Comparison of ENCODE assay signal across 11 mouse cellular contexts in the genomic region with DNA sequence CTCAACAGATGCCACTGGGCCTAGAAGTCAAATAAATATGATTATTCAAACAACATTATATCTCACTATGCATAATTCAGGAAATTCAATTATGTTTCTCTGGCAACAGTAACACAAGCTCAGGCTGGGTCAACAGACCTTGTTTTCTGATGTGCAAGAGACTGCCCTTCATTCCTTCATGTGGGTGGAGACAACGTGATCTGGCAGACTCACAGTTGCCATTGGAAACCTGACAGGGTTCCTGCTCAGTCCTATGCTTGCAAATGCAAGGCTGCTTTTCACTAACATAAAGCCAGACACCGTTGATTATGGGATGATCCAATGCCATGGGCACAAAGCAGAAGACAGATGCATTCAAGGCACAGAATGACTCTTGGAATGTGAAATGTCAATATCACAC.
DNase-seq lines count a peak whose midpoint lies in the region; ATAC-seq lines count a peak whose summit lies in the region.
"Had no signal": no experiment of that assay in that cellular context is flagged by ENCODE, and none has a peak within 500 bp of the region (broad histone marks: within the 10 kb centered on the region; RNA-seq: fewer than 3 reads in every experiment).

No protein-coding gene starts in this region.

- H3K4me3 ChIP-seq in kidney, embryonic 14.5 days (ENCODE audit: low read length), result no peak overlapping the region
- H3K4me3 ChIP-seq in kidney, embryonic 15.5 days (replicated peaks), result no peak overlapping the region
- no peak overlapping the region for H3K4me3 ChIP-seq in embryonic facial prominence, embryonic 12.5 days
- no peak overlapping the region for H3K4me3 ChIP-seq in intestine, embryonic 15.5 days (replicated peaks)
- no peak overlapping the region for H3K4me3 ChIP-seq in midbrain, embryonic 14.5 days (replicated peaks; ENCODE audit: low read depth, low read length)
- no peak overlapping the region for H3K4me3 ChIP-seq in liver, embryonic 12.5 days
- H3K4me3 ChIP-seq: heart, embryonic 15.5 days; limb, embryonic 15.5 days; myocyte had no signal

- ATAC-seq in kidney, embryonic 14.5 days (ENCODE audit: low FRiP score, low TSS enrichment), result 0 out of 2 replicates have a peak, but pooled peaks have one; percentile 26
- ATAC-seq in kidney, embryonic 15.5 days (replicated peaks; ENCODE audit: low FRiP score), result no peak
- peak; percentile 38; the same call in 1 of the 2 replicates for ATAC-seq in embryonic facial prominence, embryonic 12.5 days (ENCODE audit: insufficient number of reproducible peaks, insufficient read depth, low FRiP score, low TSS enrichment)
- ATAC-seq in intestine, embryonic 15.5 days, result peak; percentile 71; the same call in 1 of the 2 replicates
- ATAC-seq in midbrain, embryonic 14.5 days (ENCODE audit: low FRiP score, low TSS enrichment), result no peak
- no peak for ATAC-seq in liver, embryonic 12.5 days
- ATAC-seq: Patski had no signal

- peak; percentile 65 for DNase-seq in midbrain, embryonic 14.5 days
- DNase-seq in urinary bladder, postnatal 36 days (ENCODE audit: low spot score in 2 of 2), result no peak

- H3K36me3 ChIP-seq in kidney, embryonic 14.5 days (ENCODE audit: control insufficient read depth, insufficient read depth, low read length), result no peaks in the 10 kb centered on the region
- no peaks in the 10 kb centered on the region for H3K36me3 ChIP-seq in kidney, embryonic 15.5 days
- no peaks in the 10 kb centered on the region for H3K36me3 ChIP-seq in embryonic facial prominence, embryonic 12.5 days
- H3K36me3 ChIP-seq in intestine, embryonic 15.5 days, result no peaks in the 10 kb centered on the region
- H3K36me3 ChIP-seq in midbrain, embryonic 14.5 days (ENCODE audit: control insufficient read depth, insufficient read depth, low read length), result no peaks in the 10 kb centered on the region
- H3K36me3 ChIP-seq in liver, embryonic 12.5 days, result no peaks in the 10 kb centered on the region
- H3K36me3 ChIP-seq: heart, embryonic 15.5 days; limb, embryonic 15.5 days had no signal

- H3K9me3 ChIP-seq in kidney, embryonic 14.5 days (ENCODE audit: control insufficient read depth, low read length), result no peaks in the 10 kb centered on the region
- no peaks in the 10 kb centered on the region for H3K9me3 ChIP-seq in kidney, embryonic 15.5 days (replicated peaks)
- H3K9me3 ChIP-seq in embryonic facial prominence, embryonic 12.5 days, result no peaks in the 10 kb centered on the region
- H3K9me3 ChIP-seq in intestine, embryonic 15.5 days, result no peaks in the 10 kb centered on the region
- H3K9me3 ChIP-seq in midbrain, embryonic 14.5 days (ENCODE audit: control insufficient read depth, low read length), result no peaks in the 10 kb centered on the region
- H3K9me3 ChIP-seq in liver, embryonic 12.5 days (replicated peaks), result no peaks in the 10 kb centered on the region
- H3K9me3 ChIP-seq: heart, embryonic 15.5 days; limb, embryonic 15.5 days had no signal

- WGBS in kidney, embryonic 14.5 days, result 74% methylated on average over 2 of the region's 2 CpGs
- WGBS in kidney, embryonic 15.5 days, result 57% methylated on average over 2 of the region's 2 CpGs
- WGBS in embryonic facial prominence, embryonic 12.5 days, result 51% methylated on average over 2 of the region's 2 CpGs
- 40% methylated on average over 2 of the region's 2 CpGs for WGBS in intestine, embryonic 15.5 days
- 4% methylated on average over 2 of the region's 2 CpGs for WGBS in midbrain, embryonic 14.5 days
- WGBS in liver, embryonic 12.5 days (ENCODE audit: insufficient replicate concordance), result 61% methylated on average over 2 of the region's 2 CpGs

- H3K27ac ChIP-seq in kidney, embryonic 14.5 days (ENCODE audit: low read depth, low read length), result no peak overlapping the region
- H3K27ac ChIP-seq in kidney, embryonic 15.5 days, result no peak overlapping the region
- H3K27ac ChIP-seq in embryonic facial prominence, embryonic 12.5 days, result peak overlapping the region; percentile 80
- 0 out of 2 replicates have a peak overlapping the region, but pooled peaks have one; percentile 23 for H3K27ac ChIP-seq in intestine, embryonic 15.5 days
- peak overlapping the region; percentile 52; the same call in 1 of the 2 replicates for H3K27ac ChIP-seq in midbrain, embryonic 14.5 days (replicated peaks; ENCODE audit: low read depth, low read length)
- no peak overlapping the region for H3K27ac ChIP-seq in liver, embryonic 12.5 days
- H3K27ac ChIP-seq: heart, embryonic 15.5 days; limb, embryonic 15.5 days had no signal

- H3K4me1 ChIP-seq in kidney, embryonic 14.5 days (ENCODE audit: control insufficient read depth, insufficient read depth, low read length), result peaks cover 9% of the 10 kb centered on the region
- H3K4me1 ChIP-seq in kidney, embryonic 15.5 days, result peaks cover 26% of the 10 kb centered on the region
- H3K4me1 ChIP-seq in embryonic facial prominence, embryonic 12.5 days, result peaks cover 13% of the 10 kb centered on the region
- 0 out of 2 replicates have a peak, but pooled peaks cover 4% of the 10 kb centered on the region for H3K4me1 ChIP-seq in intestine, embryonic 15.5 days (replicated peaks)
- peaks cover 6% of the 10 kb centered on the region; the same call in 1 of the 2 replicates for H3K4me1 ChIP-seq in midbrain, embryonic 14.5 days (ENCODE audit: control insufficient read depth, insufficient read depth, low read length)
- no peaks in the 10 kb centered on the region for H3K4me1 ChIP-seq in liver, embryonic 12.5 days

- no peak overlapping the region for H3K4me2 ChIP-seq in kidney, embryonic 14.5 days (replicated peaks; ENCODE audit: low read depth, low read length)
- H3K4me2 ChIP-seq in kidney, embryonic 15.5 days, result no peak overlapping the region
- H3K4me2 ChIP-seq in embryonic facial prominence, embryonic 12.5 days (replicated peaks), result no peak overlapping the region
- H3K4me2 ChIP-seq in intestine, embryonic 15.5 days (replicated peaks), result no peak overlapping the region
- H3K4me2 ChIP-seq in midbrain, embryonic 14.5 days (ENCODE audit: low read length), result no peak overlapping the region
- H3K4me2 ChIP-seq in liver, embryonic 12.5 days, result no peak overlapping the region
- H3K4me2 ChIP-seq: heart, embryonic 15.5 days; limb, embryonic 15.5 days had no signal

- no peak overlapping the region for H3K9ac ChIP-seq in kidney, embryonic 14.5 days (ENCODE audit: low read depth, low read length)
- no peak overlapping the region for H3K9ac ChIP-seq in kidney, embryonic 15.5 days
- no peak overlapping the region for H3K9ac ChIP-seq in embryonic facial prominence, embryonic 12.5 days
- no peak overlapping the region for H3K9ac ChIP-seq in intestine, embryonic 15.5 days
- H3K9ac ChIP-seq in midbrain, embryonic 14.5 days (replicated peaks; ENCODE audit: low read length), result no peak overlapping the region
- H3K9ac ChIP-seq in liver, embryonic 12.5 days, result no peak overlapping the region
- H3K9ac ChIP-seq: heart, embryonic 15.5 days; limb, embryonic 15.5 days had no signal

- H3K27me3 ChIP-seq in kidney, embryonic 14.5 days (ENCODE audit: control insufficient read depth, insufficient read depth, low read length), result no peaks in the 10 kb centered on the region
- H3K27me3 ChIP-seq in kidney, embryonic 15.5 days, result no peaks in the 10 kb centered on the region
- no peaks in the 10 kb centered on the region for H3K27me3 ChIP-seq in embryonic facial prominence, embryonic 12.5 days
- H3K27me3 ChIP-seq in intestine, embryonic 15.5 days (replicated peaks), result no peaks in the 10 kb centered on the region
- no peaks in the 10 kb centered on the region for H3K27me3 ChIP-seq in midbrain, embryonic 14.5 days (ENCODE audit: control insufficient read depth, insufficient read depth, low read length)
- no peaks in the 10 kb centered on the region for H3K27me3 ChIP-seq in liver, embryonic 12.5 days (replicated peaks)
- H3K27me3 ChIP-seq: heart, embryonic 15.5 days; Patski had no signal

Comparison
In these comparisons a context has a peak if more than half of its experiments do, and no peak if none do; other contexts are left out.
1. ATAC-seq: peak in kidney, embryonic 14.5 days (single experiment), embryonic facial prominence, embryonic 12.5 days (single experiment) and intestine, embryonic 15.5 days (single experiment); none in kidney, embryonic 15.5 days (single experiment), midbrain, embryonic 14.5 days (single experiment) and liver, embryonic 12.5 days (single experiment).
2. H3K27ac ChIP-seq: peak in embryonic facial prominence, embryonic 12.5 days (single experiment), intestine, embryonic 15.5 days (single experiment) and midbrain, embryonic 14.5 days (single experiment); none in kidney, embryonic 14.5 days (single experiment), kidney, embryonic 15.5 days (single experiment) and liver, embryonic 12.5 days (single experiment).